Mouse (Mus musculus): ENCODE measurements at regions not wholly inside any gene's neighbourhood (a gene's known extent, or its start where the extent isn't known, plus 50 kb on each side); places are given as distances from the start of the nearest gene placed in this dataset.

- DNase-seq = no peak
These were observed 714.3 kb upstream of the Cited2 start for GRCm38 (mm10) chr10:17008683-17009082.

GRCm38 (mm10) chr10:17010047-17010446 lies 713.0 kb upstream of the Cited2 start:
- no peak for DNase-seq

- no peak for DNase-seq
These were observed 711.1 kb upstream of the Cited2 start for GRCm38 (mm10) chr10:17011876-17012275.

GRCm38 (mm10) chr10:17012541-17012975 lies 710.5 kb upstream of the Cited2 start:
- DNase-seq = no peak

GRCm38 (mm10) chr10:17014826-17015225 lies 708.2 kb upstream of the Cited2 start:
- no peak for DNase-seq

GRCm38 (mm10) chr10:17016854-17017253 lies 706.2 kb upstream of the Cited2 start:
- no peak for DNase-seq

GRCm38 (mm10) chr10:17022216-17023158 lies 700.5 kb upstream of the Cited2 start:
- DNase-seq = no peak

- DNase-seq = peak; percentile 10
These were observed 699.3 kb upstream of the Cited2 start for GRCm38 (mm10) chr10:17023571-17024293.

GRCm38 (mm10) chr10:17024294-17024665 lies 698.7 kb upstream of the Cited2 start:
- no peak for DNase-seq

- no peak for DNase-seq
These were observed 687.9 kb upstream of the Cited2 start for GRCm38 (mm10) chr10:17034892-17035775.

- no peak for DNase-seq
These were observed 684.6 kb upstream of the Cited2 start for GRCm38 (mm10) chr10:17038259-17039043.

- DNase-seq = no peak
These were observed 680.9 kb upstream of the Cited2 start for GRCm38 (mm10) chr10:17042090-17042489.

GRCm38 (mm10) chr10:17042973-17043372 lies 680.0 kb upstream of the Cited2 start:
- no peak for DNase-seq

GRCm38 (mm10) chr10:17046765-17047164 lies 676.3 kb upstream of the Cited2 start:
- no peak for DNase-seq

GRCm38 (mm10) chr10:17072906-17073305 lies 650.1 kb upstream of the Cited2 start:
- no peak for DNase-seq

GRCm38 (mm10) chr10:17074013-17074401 lies 649.0 kb upstream of the Cited2 start:
- no peak for DNase-seq

- no peak for DNase-seq
These were observed 648.5 kb upstream of the Cited2 start for GRCm38 (mm10) chr10:17074402-17075027.

GRCm38 (mm10) chr10:17075147-17075546 lies 647.9 kb upstream of the Cited2 start:
- DNase-seq = no peak

GRCm38 (mm10) chr10:17075576-17075975 lies 647.4 kb upstream of the Cited2 start:
- DNase-seq = no peak

- DNase-seq = no peak
These were observed 646.8 kb upstream of the Cited2 start for GRCm38 (mm10) chr10:17076186-17076585.

- DNase-seq = no peak
These were observed 645.4 kb upstream of the Cited2 start for GRCm38 (mm10) chr10:17077580-17077979.

- DNase-seq = no peak
These were observed 642.2 kb upstream of the Cited2 start for GRCm38 (mm10) chr10:17080818-17081217.

Measured in cerebellum, adult 11-12 months (tissue).